Mouse (Mus musculus): Measurements from ENCODE around the gene Gjc3. TPM values are rescaled to one million over a fixed set of nuclear protein-coding genes. Genes with fewer than 3 reads are reported as not detected.
"Not testable (repeated sequence)": the region's sequence is repeated elsewhere in the genome, so short reads cannot be mapped to it uniquely, and the experiment has no call there.

The Gjc3 gene
- polyA plus RNA-seq, 1 experiment from 2014 or later, result 0.11 TPM

DNA sequence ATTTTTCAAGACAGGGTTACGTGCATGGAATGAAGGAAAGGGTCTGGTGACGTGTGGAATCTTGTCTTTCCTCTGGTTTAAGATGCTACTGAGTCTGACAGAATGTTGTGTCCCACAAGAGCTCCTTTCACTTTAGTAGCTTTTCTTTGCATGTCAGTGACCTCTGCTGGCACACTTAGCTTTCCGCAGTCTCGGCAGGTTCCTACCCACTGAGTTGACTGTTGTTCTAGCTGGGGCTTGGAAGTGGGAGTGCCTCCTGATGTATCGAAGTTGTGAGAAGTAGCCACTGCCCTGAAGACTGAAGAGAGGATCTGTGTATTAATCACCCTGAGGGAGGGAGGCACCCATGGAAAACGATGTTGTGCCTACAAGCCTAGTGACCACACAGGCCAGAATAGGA lies 11.7 kb downstream of the Gjc3 start:
- ATAC-seq (replicated peaks), result no peak
- Histone ChIP-seq H3K4me1 (no peaks in the 10 kb centered on the region), H3K9ac (replicated peaks) (no peak overlapping the region), H3K9me3 (no peaks in the 10 kb centered on the region), H3K27me3 (no peaks in the 10 kb centered on the region), H3K4me2 (replicated peaks) (no peak overlapping the region), H3K27ac (replicated peaks) (no peak overlapping the region), H3K36me3 (no peaks in the 10 kb centered on the region), H3K4me3 (no peak overlapping the region)
- WGBS, result 44% methylated on average over 6 of the region's 6 CpGs

DNA sequence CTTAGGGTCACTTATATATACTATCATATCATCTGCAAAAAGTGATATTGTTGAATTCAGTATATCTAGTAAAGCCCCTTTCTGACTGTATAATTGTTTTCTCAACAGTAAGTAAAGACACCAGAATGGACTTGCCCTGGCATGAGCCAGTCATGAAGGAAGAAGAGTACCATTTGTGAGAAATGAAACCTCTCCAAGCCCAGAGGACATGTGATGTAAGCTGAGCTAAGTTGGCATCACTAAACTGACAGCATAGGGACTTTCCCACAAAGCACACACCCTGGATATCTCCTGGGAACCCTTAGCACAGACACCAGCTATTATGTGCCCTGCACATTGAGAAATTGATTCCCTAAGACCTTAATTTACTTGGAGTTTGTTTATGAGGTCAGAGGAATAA lies 15.6 kb downstream of the Gjc3 start:
- no peaks in the 10 kb centered on the region for H3K4me1 ChIP-seq
- H3K9me3 ChIP-seq, result no peaks in the 10 kb centered on the region
- no peaks in the 10 kb centered on the region for H3K36me3 ChIP-seq
- no peak overlapping the region for H3K9ac ChIP-seq (replicated peaks)
- H3K27ac ChIP-seq (replicated peaks), result no peak overlapping the region
- H3K4me3 ChIP-seq, result no peak overlapping the region
- H3K27me3 ChIP-seq, result no peaks in the 10 kb centered on the region
- ATAC-seq (replicated peaks), result no peak
- H3K4me2 ChIP-seq (replicated peaks), result no peak overlapping the region

DNA sequence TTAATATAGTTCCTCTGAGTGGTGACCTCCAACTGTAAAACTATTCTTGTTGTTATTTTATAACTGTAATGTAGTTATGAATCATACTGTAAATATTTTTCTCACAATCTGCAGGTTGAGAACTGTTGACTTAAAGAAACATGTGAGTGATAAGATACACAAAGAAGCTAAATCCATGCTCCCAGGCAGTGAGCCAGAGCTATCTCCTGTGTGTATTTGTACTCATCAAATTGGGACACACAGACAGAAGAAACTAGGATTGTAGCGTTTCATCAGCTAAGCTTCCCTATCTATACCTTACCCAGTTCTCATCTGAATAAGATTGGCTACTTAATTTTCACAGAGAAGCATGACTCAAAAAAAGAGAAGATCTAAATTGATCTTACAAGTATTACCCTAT lies 19.8 kb downstream of the Gjc3 start:
- H3K4me2 ChIP-seq (replicated peaks), result no peak overlapping the region
- no peak for ATAC-seq (replicated peaks)
- WGBS, result 89% methylated on average over 1 of the region's 1 CpGs

DNA sequence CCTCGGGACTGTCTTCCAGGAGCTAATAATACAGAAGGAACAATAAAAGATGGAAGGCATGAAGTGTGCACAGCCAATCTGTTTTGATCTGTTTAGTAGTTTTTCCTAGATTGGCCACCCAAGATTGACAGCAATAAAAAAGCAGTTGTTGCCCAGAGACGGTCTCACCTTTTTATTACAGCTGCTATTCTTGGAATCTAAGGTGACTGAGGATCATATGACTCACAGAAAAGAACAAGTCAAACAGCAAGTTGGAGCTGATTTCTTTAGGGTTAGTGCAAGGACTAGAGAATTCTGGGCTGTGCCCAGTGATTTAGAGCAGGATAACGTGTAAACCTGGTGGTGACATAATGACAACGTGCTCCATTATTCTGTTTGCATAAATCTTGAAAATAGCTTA lies 21.9 kb downstream of the Gjc3 start:
- no peaks in the 10 kb centered on the region for H3K27me3 ChIP-seq
- H3K4me1 ChIP-seq, result no peaks in the 10 kb centered on the region
- H3K4me3 ChIP-seq, result no peak overlapping the region
- no peaks in the 10 kb centered on the region for H3K36me3 ChIP-seq
- no peak overlapping the region for H3K4me2 ChIP-seq (replicated peaks)
- WGBS, result 84% methylated on average over 4 of the region's 4 CpGs
- H3K27ac ChIP-seq (replicated peaks), result no peak overlapping the region
- no peaks in the 10 kb centered on the region for H3K9me3 ChIP-seq
- ATAC-seq (replicated peaks), result no peak
- H3K9ac ChIP-seq (replicated peaks), result no peak overlapping the region

More for the DNA sequence above, 19.8 kb downstream of the Gjc3 start:
- no peaks in the 10 kb centered on the region for H3K4me1 ChIP-seq
- H3K9ac ChIP-seq (replicated peaks), result no peak overlapping the region
- H3K27me3 ChIP-seq, result no peaks in the 10 kb centered on the region
- no peaks in the 10 kb centered on the region for H3K9me3 ChIP-seq
- H3K36me3 ChIP-seq, result no peaks in the 10 kb centered on the region
- H3K27ac ChIP-seq (replicated peaks), result no peak overlapping the region
- H3K4me3 ChIP-seq, result no peak overlapping the region

DNA sequence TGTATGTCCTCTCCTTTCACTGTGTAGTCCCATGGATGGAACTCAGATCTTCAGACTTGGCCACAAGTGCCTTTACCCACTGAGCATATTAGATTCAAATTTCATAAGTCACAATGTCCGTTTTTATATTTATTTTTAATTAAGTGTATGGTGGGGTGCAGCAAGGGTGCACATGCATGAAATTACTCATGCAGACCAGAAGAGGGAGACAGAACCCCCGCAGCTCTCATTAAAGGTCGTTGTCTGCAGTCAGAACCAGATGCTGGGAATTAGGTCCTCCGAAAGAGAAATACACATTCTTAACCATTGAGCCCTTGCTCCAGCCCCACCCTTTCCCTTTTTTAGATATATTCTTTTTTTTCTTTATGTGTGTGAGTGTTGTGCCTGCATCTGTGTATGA lies 25.7 kb downstream of the Gjc3 start:
- H3K4me3 ChIP-seq, result no peak overlapping the region
- no peaks in the 10 kb centered on the region for H3K27me3 ChIP-seq
- no peak overlapping the region for H3K27ac ChIP-seq (replicated peaks)
- H3K9ac ChIP-seq (replicated peaks), result no peak overlapping the region
- H3K36me3 ChIP-seq, result no peaks in the 10 kb centered on the region
- H3K9me3 ChIP-seq, result no peaks in the 10 kb centered on the region
- ATAC-seq (replicated peaks), result no peak
- no peak overlapping the region for H3K4me2 ChIP-seq (replicated peaks)
- H3K4me1 ChIP-seq, result no peaks in the 10 kb centered on the region
- WGBS, result 60% methylated on average over 4 of the region's 4 CpGs

DNA sequence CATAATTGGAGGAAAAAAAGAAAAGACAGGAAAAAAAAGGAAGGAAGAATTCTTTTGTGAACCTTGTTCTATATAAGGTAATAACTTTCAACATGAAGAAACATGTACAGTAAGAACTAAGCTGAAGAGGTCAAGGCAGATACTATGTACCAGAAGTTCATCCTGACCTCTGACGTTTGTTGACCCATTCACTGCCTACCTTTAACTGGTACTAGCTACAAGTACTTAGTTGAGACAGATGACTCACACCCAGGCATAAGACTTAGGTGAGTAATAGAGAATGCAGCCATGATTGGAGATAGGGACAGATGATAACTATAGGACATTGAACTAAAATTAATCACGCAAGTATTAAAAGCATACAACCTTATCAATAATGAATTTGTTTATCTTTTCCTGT lies 26.4 kb downstream of the Gjc3 start:
- H3K27ac ChIP-seq (replicated peaks), result no peak overlapping the region
- H3K4me2 ChIP-seq (replicated peaks), result no peak overlapping the region
- no peaks in the 10 kb centered on the region for H3K36me3 ChIP-seq
- H3K27me3 ChIP-seq, result no peaks in the 10 kb centered on the region
- H3K9ac ChIP-seq (replicated peaks), result no peak overlapping the region
- H3K4me3 ChIP-seq, result no peak overlapping the region
- H3K9me3 ChIP-seq, result no peaks in the 10 kb centered on the region
- WGBS, result 88% methylated on average over 2 of the region's 2 CpGs
- no peak for ATAC-seq (replicated peaks)
- no peaks in the 10 kb centered on the region for H3K4me1 ChIP-seq

DNA sequence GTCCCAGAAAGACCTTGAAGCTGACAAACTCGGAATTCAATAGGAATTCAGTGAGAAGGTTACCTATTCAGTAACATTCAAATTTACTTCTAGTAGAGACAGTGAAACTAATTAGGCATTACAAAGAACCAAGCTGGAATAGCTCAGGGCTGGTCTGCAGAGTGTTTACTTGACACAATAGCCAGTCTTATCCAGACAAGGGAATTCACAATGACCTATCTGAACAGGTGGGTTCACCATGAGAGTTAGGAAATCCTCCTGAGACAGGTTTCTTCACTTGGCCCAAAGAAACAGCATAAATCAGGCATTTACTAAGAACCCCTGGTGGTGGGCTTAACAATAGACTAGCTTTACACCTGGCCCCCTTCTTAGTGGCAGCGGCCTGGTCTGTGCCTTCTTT lies 29.0 kb downstream of the Gjc3 start:
- not testable (repeated sequence) for H3K9me3 ChIP-seq; H3K4me3 ChIP-seq; H3K9ac ChIP-seq (replicated peaks); H3K4me2 ChIP-seq (replicated peaks); H3K27me3 ChIP-seq; H3K36me3 ChIP-seq; ATAC-seq (replicated peaks); H3K4me1 ChIP-seq; H3K27ac ChIP-seq (replicated peaks)
- 56% methylated on average over 2 of the region's 2 CpGs for WGBS

DNA sequence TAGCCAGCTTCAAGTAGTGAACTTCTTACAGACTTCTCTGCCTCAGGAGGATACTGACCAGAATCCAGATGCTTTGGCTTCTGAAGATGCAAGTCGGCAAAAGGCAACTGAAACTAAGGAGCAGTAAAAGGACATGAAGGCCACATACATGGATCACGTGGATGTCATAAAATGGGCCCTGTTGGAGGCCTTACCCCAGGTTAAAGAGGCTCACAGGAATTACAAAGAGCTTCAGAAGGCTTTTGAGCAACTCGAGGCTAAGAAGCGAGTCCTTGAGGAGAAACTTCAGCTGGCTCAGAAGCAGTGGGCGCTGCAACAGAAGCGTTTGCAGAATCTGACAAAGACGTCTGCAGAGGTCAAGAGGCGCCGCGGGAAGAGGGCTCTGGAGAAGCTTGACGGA lies 34.5 kb downstream of the Gjc3 start:
- 78% methylated on average over 11 of the region's 11 CpGs for WGBS
- H3K36me3 ChIP-seq, result no peaks in the 10 kb centered on the region
- no peaks in the 10 kb centered on the region for H3K4me1 ChIP-seq
- no peak overlapping the region for H3K27ac ChIP-seq (replicated peaks)
- H3K4me2 ChIP-seq (replicated peaks), result no peak overlapping the region
- no peaks in the 10 kb centered on the region for H3K27me3 ChIP-seq
- H3K9me3 ChIP-seq, result no peaks in the 10 kb centered on the region
- no peak overlapping the region for H3K9ac ChIP-seq (replicated peaks)
- no peak for ATAC-seq (replicated peaks)
- H3K4me3 ChIP-seq, result no peak overlapping the region

DNA sequence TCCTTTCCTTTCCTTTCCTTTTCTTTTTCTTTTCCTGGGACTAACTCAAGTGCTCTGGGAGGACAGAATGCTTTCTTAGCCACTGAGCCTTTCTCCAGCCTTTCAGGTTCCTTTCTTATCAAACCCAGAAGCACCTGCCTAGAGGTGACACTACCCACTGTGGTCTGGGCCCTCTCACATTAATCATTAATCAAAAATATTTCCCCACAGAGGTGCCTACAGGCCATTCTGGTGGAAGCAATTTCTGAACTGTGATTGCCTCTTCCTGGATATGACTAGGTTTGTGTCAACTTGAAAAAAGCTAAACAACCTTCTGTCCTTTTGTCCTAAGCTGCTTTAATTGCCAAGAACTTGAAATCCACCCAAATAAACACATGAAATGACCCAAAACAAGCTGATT lies 40.7 kb downstream of the Gjc3 start:
- no peak for ATAC-seq (replicated peaks)
- no peak overlapping the region for H3K4me2 ChIP-seq (replicated peaks)
- no peak overlapping the region for H3K4me3 ChIP-seq
- H3K36me3 ChIP-seq, result no peaks in the 10 kb centered on the region
- H3K27me3 ChIP-seq, result no peaks in the 10 kb centered on the region
- H3K27ac ChIP-seq (replicated peaks), result no peak overlapping the region
- no peaks in the 10 kb centered on the region for H3K9me3 ChIP-seq
- no peak overlapping the region for H3K9ac ChIP-seq (replicated peaks)
- H3K4me1 ChIP-seq, result no peaks in the 10 kb centered on the region

DNA sequence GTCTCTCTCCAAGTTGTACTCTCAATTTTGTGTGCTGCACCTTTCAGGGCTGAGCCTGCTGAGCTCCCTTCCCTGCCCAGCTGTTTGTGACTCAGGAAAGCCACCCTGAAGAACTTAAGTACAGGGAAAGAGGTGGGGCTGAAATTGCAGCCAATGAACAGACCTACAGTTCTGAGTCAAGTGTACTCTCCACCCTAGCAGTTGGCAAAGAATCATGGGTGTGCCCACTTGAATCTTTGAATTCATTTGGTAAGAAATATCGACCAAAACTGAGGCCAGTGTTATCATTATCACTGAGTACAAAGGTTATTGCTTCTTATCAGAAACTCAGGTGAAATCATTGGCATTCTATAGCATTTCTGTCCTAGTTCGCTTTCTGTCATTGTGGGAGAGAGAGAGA lies 41.4 kb downstream of the Gjc3 start, which contains the start of gene Cyp3a13:
Gene Cyp3a13, minus strand, starts transcription at position 88 of the 400 bp plus-strand sequence.
- Histone ChIP-seq H3K4me3 (no peak within 1 kb of the TSS), H3K9me3 (no peaks in the 10 kb centered on the region), H3K27ac (replicated peaks) (no peak within 1 kb of the TSS), H3K9ac (replicated peaks) (no peak within 1 kb of the TSS), H3K4me1 (no peaks in the 10 kb centered on the region), H3K27me3 (no peaks in the 10 kb centered on the region), H3K36me3 (no peaks in the 10 kb centered on the region), H3K4me2 (replicated peaks) (no peak within 1 kb of the TSS)
- 52% methylated on average over 2 of the region's 2 CpGs for WGBS
- ATAC-seq (replicated peaks), result no peak

DNA sequence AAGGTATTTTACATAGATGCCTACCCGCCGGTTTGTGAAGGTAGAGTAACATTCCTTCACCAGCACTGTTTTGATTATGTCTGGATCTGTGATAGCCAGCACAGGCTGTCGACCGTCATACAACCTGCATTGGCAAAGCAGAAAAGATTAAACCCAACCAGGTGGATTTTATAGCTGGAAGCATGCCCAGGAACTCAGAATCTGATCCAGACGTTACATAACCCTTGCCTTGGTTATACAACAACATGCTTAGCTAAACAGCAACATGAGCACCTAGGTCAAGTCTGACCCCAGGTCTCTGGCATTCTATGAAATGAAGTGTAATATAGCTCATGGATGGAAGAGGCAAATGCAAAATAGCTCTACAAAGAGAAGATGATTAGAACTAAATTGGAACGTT lies 47.3 kb downstream of the Gjc3 start:
- 79% methylated on average over 6 of the region's 6 CpGs for WGBS
- Histone ChIP-seq H3K9ac (replicated peaks) (no peak overlapping the region), H3K4me1 (no peaks in the 10 kb centered on the region)

DNA sequence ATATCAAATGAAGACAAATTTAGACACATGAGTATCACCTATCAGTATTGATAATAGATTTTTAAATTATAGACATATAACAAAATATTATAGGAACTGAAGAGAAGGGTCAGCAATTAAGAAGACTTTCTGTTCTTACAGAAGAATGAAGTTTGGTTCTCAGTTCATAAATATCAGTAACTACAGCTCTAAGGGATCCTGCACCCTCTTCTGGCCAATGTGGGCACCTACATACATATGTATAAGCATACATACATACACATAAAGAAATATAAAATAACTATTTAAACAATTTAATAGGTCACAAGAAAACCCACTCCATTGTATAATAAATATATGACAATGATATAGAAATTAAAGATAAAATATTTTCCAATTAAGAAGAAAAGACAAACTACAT lies 48.4 kb downstream of the Gjc3 start:
- Histone ChIP-seq H3K27me3 (no peaks in the 10 kb centered on the region), H3K9ac (replicated peaks) (no peak overlapping the region), H3K4me2 (replicated peaks) (no peak overlapping the region), H3K36me3 (no peaks in the 10 kb centered on the region), H3K27ac (replicated peaks) (no peak overlapping the region), H3K9me3 (no peaks in the 10 kb centered on the region), H3K4me3 (no peak overlapping the region), H3K4me1 (no peaks in the 10 kb centered on the region)
- no peak for ATAC-seq (replicated peaks)

More for the DNA sequence above, 47.3 kb downstream of the Gjc3 start:
- no peak overlapping the region for H3K4me3 ChIP-seq
- H3K4me2 ChIP-seq (replicated peaks), result no peak overlapping the region
- no peaks in the 10 kb centered on the region for H3K27me3 ChIP-seq
- H3K9me3 ChIP-seq, result no peaks in the 10 kb centered on the region
- no peak overlapping the region for H3K27ac ChIP-seq (replicated peaks)
- H3K36me3 ChIP-seq, result no peaks in the 10 kb centered on the region
- ATAC-seq (replicated peaks), result no peak

DNA sequence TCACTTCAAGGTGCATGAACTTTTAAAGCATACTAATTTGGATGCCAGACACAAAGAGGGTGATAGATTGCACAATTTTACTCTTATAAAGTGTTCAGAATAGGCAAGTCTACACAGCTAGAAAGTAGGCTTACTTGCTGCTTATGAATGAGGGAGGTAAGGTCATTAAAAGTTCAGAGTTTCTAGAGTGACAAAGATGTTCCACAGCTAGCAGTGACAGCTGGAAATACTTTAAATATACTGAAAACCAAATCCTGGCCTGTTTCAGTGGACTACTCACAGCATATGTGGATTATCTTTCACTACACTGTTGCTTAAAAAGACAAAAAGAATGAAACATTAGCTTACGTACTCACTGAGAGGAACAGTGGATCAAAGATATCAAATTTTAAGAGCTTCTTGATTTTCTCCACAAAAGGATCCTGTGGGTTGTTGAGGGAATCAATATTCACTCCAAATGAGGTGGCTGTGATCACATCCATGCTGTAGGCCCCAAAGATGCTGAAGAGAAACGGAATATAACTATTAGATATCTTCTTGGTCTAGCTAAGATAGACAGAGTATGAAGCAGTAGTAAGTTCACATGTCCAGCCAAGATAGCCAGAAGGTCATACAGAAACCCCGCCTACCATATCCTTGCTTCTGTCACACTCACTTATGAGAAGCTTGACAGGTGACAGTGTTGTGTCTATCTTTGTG lies 53.2 kb downstream of the Gjc3 start:
- Histone ChIP-seq H3K4me1 (no peaks in the 10 kb centered on the region), H3K9me3 (no peaks in the 10 kb centered on the region), H3K4me3 (no peak overlapping the region), H3K27ac (replicated peaks) (no peak overlapping the region), H3K27me3 (no peaks in the 10 kb centered on the region), H3K4me2 (replicated peaks) (no peak overlapping the region), H3K36me3 (no peaks in the 10 kb centered on the region), H3K9ac (replicated peaks) (no peak overlapping the region)
- ATAC-seq (replicated peaks), result no peak
- WGBS, result 88% methylated on average over 3 of the region's 3 CpGs
